Mouse (Mus musculus) adrenal gland, adult 18-20 months (tissue): ENCODE data around the gene Olfr133. TPM values are rescaled to one million over a fixed set of nuclear protein-coding genes. Genes with fewer than 3 reads are reported as not detected.
"Not testable (repeated sequence)": the region's sequence is repeated elsewhere in the genome, so short reads cannot be mapped to it uniquely, and the experiment has no call there.

Experiments
- DNase-seq, 2 experiments: peaks; one replicate each; pipeline ENCODE4 v3.0.0; 2021 to 2022; ENCODE audit warnings: low spot score in 2 of 2
- long read RNA-seq, 2 experiments: library from polyadenylated mRNA; stranded (forward); transcript quantifications; one replicate each; pipeline ENCODE4 v2.0.0; 2021
- total RNA-seq, 2 experiments: library from RNA; stranded (reverse); gene quantifications; 1 replicate in 1 of 2; 2 replicates in 1 of 2; pipeline ENCODE4 v1.2.3; 2021

Gene Olfr133
- total RNA-seq, result not detected
- long read RNA-seq, experiment 1, result 0 reads
- long read RNA-seq, experiment 2, result 0 reads

DNA sequence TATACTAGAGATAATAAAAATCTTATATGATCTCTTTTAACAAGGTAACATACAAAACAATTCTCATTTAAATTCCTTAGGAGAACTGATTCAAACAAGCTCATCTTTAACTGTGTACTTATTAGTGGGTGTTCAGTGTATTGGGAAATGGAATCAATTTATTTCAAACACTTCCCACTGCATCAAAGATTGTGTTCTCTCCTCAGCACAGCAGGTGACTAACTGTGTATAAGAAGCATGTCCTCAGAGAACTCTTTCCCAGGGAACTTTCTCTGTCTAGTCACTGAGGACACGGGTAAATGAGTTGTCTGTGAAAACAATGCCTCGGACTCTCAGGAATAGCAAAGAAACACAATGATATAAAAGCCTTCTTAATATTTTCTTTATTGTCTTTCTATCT, at the start of gene Olfr133:
Olfr133 (plus strand) TSS at position 301 of the 400 bp plus-strand sequence.
- DNase-seq, result no peak

- not testable (repeated sequence) for DNase-seq
These were observed 20.9 kb upstream of the Olfr133 start for GRCm38 (mm10) chr17:38124199-38124598.

DNA sequence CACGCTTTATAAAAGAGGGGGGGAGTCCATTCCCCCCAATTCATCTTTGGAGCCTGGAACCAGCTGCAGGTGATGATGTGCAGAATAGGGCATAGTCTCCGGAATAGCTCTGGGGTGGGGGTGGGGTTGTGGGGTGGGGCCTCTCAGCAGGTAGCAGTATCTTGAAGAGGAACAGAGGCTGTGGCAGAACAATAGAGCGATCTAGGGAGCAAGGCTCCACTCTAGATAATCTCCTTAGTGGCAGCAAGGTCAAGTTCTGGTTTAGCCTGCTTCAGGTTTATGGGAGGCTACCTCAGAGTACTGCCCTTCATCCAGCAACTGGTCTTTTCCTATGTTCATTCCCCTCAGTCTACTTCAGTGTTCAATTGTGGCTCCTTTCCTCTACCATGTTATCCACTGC, 19.7 kb upstream of the Olfr133 start:
- DNase-seq, result not testable (repeated sequence)

- DNase-seq, result no peak
These were observed 10.7 kb upstream of the Olfr133 start, which contains the start of gene Olfr132 for GRCm38 (mm10) chr17:38134426-38134825. Gene Olfr132, minus strand, starts transcription at chr17:38134526.

- DNase-seq, result no peak
These were observed 26.0 kb downstream of the Olfr133 start, which contains the start of gene Olfr134 for GRCm38 (mm10) chr17:38171088-38171487. Gene Olfr134, plus strand, starts transcription at chr17:38171388.

Other genes starting within 250 kb of the Olfr133 start
- not detected for gene Olfr127, start 244.8 kb upstream of the Olfr133 start, total RNA-seq
- not detected for gene Olfr128, start 224.7 kb upstream of the Olfr133 start, total RNA-seq
- gene Olfr761, start 192.2 kb upstream of the Olfr133 start, total RNA-seq, result not detected
- not detected for gene Olfr129, start 85.2 kb upstream of the Olfr133 start, total RNA-seq
- not detected for gene Olfr130, start 81.4 kb upstream of the Olfr133 start, total RNA-seq
- not detected for gene Olfr131, start 56.6 kb upstream of the Olfr133 start, total RNA-seq
- gene Olfr132, start 10.8 kb upstream of the Olfr133 start, total RNA-seq, result not detected
- not detected for gene Olfr134, start 26.1 kb downstream of the Olfr133 start, total RNA-seq
- not detected for gene Olfr135, start 59.1 kb downstream of the Olfr133 start, total RNA-seq
- gene Olfr138, start 115.8 kb downstream of the Olfr133 start, total RNA-seq, result not detected
- not detected for gene Olfr137, start 162.3 kb downstream of the Olfr133 start, total RNA-seq
- not detected for gene Olfr136, start 184.6 kb downstream of the Olfr133 start, total RNA-seq